Mouse (Mus musculus) liver, embryonic 14.5 days (tissue): ENCODE data around the gene Rd3l.

ENCODE experiments used
- CTCF ChIP-seq: IDR thresholded peaks from 2 replicates; pipeline ENCODE4 v1.5.1; 2016; ENCODE audit warnings: antibody characterized with exemption, low read depth, control low read depth
- EP300 ChIP-seq: IDR thresholded peaks from 2 replicates; pipeline ENCODE4 v1.6.1; 2016; ENCODE audit warnings: antibody characterized with exemption, low read depth

DNA sequence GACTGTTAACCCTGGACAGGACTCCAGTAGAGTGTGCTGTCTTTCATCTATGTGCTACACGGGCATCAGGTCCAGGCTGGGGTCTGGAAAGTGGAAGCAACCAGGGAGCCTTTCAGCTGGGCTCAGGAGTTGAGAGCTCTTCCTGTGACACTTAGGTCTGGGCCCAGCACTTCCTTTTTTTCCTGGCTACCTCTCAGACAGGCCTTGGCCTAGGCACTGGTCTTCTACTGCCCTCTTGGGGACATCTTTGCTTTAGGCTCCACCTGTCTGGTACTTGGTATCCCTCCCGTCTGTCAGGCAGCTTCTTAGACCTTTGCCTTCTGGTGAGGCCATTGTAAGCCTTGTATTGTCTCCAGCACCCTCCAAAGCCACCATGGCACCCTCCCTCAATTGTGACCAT is 34.4 kb downstream of the Rd3l start:
- TF ChIP-seq CTCF (peak; percentile 86), EP300 (no peak)
